Mouse (Mus musculus) telencephalon, adult 2 months (tissue): Measurements from ENCODE around the gene Prkag2.
"Not testable (repeated sequence)": the region's sequence is repeated elsewhere in the genome, so short reads cannot be mapped to it uniquely, and the experiment has no call there.

Experiments
- DNase-seq: peaks from one replicate; pipeline ENCODE4 v3.0.0-alpha.2; 2011; ENCODE audit warnings: low read depth, low spot score

Gene Prkag2

DNA sequence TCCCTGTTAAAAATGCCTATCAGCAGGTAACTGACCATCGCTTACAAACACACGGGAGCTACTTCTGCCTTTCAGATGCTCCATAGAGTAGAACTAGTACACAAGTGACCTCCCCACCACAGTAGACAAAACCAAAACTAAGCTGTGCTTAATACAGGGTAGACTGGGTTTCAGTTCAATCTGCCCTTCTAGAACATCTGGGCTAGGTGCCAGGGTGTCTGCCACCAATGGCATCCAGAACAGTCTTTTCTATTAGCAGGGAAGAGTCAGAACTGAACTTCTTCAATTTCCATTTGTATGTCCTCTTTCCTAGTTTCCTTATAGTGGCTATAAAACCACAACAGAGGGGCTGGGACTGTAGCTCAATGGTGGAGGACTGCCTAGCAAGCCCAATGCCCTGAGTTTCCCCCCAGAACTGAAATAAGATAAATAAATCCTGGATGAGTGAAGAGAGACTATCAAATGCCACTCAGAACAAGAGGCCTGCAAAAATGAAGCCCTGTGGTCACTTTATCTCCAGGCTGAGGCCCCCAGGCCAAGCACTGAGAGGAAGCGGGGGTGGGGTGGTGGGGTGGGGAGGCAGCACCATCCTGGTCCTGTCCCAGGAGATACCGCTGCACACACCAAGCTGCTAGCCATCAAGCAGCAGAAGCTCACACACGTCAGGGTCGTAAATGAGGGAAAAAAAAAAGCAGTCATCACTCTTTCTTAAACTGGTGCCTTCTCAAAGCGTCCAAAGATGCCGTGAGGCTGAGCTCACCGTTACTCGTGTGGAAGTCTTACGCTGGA lies 222.4 kb downstream of the Prkag2 start:
- no peak for DNase-seq

GRCm38 (mm10) chr5:24876653-24877052 lies 223.8 kb downstream of the Prkag2 start:
- DNase-seq = no peak

DNA sequence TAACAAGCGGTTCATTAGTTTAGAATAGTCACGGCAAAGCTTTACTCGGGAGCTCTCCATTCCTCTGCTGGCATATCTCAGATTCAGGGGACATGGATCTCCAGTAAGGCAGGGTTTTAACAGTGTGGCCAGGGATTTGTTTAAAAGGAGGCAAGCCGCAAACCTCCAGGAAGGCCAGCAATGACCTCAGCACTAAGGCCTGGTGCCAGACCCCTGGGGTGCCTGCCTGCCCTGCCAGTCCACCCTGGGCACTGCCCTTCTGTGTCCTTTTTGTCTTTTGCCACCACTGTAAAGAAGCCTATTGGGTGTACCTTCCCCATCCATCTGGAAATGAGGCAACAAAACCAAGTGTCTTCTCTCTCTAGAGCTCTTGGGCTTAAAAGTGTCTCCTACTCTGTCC lies 226.3 kb downstream of the Prkag2 start:
- DNase-seq = no peak

GRCm38 (mm10) chr5:24873221-24873620 lies 227.2 kb downstream of the Prkag2 start:
- no peak for DNase-seq

GRCm38 (mm10) chr5:24871276-24871675 lies 229.2 kb downstream of the Prkag2 start:
- DNase-seq = peak; percentile 49

GRCm38 (mm10) chr5:24869796-24870289 lies 230.6 kb downstream of the Prkag2 start:
- DNase-seq = no peak

DNA sequence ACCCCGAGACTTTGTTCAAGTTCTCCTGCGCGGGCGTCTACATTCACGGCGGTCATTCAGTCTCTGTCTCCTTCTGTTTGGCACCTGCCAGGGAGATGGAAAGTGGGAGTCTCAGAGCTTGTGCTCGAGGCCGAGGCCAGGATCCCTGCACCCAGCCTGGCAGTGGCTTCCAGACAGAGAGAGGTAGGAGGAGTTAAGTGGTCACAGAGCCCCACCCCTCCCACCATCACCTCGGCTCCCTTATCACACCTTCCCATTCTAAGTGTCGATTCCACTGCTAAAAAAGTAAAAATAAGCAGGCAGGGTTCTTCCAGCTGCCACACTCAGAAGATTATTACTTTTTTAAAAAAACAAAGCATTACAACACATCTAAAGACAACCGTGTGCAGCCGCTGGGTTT lies 236.6 kb downstream of the Prkag2 start:
- DNase-seq = no peak

DNA sequence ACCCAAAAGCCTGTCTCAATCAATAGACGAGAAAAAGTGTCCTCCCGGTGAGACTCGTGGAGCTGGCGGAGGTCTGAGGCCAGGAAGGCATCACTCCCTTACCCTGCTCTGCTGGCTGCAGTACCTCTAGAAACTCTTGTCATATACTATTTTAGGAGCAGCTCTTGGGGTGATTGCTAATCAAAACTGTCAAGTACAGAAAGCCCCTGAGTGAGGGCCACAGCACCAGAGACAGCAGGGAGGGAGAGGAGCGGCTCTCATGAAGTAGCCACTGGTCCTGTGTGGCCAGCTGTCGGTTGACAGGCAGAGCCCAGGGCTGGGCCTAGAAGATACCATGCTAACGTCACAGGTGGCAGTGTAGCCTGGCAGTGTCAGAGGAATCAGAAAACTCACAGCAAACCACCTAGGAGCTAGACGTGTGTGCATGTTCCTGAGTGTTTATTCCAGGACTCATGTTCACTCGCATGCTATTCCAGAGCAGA lies 239.0 kb downstream of the Prkag2 start:
- DNase-seq = no peak

DNA sequence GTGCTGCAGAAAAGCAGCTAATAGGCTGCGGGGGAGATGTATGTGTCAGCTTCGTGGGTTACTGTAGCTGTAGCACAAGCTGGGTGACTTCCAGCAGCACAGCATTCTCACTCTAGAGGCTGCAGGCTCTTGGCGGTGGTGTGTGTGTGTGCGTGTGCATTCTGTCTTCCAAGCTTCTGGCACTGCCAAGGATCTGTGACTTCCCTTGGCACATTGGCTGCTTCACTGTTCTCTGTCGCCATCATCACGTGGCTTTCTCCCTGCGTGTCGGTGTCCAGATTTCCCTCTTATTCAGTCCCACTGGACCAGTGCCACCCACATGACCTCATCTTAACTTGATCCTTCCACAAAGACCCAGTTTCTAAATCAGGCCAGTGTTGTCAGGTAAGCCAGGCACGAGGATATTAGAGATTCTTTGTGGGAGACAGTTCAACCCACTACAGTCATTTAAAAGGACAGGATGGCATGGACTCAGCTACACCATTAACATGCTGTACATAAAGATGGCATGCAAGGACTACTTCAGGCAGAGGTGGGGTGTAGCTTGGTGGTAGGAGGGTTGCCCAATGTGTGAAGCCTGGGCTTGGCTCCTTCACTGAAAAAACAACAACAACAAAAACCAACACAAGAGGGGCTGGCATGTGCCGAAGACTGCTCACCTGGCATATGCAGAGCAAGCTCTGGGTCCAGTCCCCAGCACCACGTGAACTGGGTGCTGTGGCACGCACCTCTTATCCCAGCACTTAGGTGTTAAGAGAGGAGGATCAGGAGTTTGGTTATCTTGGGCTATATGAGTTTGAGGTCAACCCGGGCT lies 239.6 kb downstream of the Prkag2 start:
- peak; percentile 90 for DNase-seq

- no peak for DNase-seq
These were observed 240.5 kb downstream of the Prkag2 start for GRCm38 (mm10) chr5:24859771-24860540.

GRCm38 (mm10) chr5:24854827-24855600 lies 245.4 kb downstream of the Prkag2 start:
- no peak for DNase-seq

DNA sequence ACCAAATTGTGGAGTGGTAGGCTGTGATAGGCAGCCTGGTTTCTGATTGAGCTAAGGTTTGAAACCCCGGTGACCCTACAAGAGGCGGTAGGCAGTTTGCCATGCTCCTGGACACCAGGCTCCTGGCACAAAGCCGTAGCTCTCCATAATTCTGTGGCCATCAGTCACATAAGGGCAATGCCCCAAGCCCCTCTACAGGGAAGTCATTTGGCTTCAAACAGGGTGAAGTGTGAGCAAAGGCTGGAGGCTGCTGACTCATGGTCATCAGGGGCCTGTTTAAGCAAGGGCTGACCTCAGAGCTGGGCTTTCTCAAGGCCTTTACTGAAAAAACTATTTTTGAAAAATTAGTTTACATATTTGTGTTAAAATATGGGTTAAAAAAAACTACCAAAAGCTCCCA lies 246.2 kb downstream of the Prkag2 start:
- DNase-seq = no peak

DNA sequence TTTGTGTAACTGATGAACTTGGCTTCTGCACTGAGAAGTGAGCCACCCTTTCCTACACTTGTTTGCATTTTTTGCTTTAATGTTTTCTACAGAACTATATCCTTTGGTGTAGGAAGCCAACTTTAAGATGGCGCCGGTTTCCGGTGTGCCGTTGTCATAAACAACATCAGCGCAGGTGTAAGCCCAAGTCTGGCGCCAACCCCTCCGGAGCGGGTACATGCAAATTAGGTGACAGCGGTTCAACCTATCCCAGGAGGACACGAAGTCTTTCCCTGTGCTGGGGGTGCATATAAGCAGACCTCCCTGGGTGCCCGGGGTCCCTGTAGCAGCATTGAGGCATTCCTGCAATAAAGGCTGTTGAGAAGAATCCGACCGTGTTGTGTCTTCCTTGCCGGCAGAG lies 252.2 kb downstream of the Prkag2 start:
- not testable (repeated sequence) for DNase-seq

DNA sequence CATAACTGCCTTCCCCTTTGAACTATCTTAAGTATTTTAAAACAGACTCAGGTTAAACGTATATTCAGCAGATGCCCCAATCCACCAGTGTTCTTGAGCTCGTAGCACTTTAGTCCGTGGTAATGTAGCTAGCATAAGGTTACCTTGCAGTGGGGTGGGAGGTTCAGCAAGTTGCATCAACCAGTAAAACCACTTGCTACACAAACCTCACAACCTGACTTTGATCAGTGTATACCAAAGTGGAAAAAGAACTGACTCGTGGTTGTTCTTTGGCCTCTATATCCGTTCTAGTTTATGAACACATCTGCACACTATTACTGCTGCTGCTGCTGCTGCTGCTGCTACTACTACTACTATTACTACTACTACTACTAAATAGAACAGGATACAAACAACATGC lies 256.6 kb downstream of the Prkag2 start:
- DNase-seq = no peak

DNA sequence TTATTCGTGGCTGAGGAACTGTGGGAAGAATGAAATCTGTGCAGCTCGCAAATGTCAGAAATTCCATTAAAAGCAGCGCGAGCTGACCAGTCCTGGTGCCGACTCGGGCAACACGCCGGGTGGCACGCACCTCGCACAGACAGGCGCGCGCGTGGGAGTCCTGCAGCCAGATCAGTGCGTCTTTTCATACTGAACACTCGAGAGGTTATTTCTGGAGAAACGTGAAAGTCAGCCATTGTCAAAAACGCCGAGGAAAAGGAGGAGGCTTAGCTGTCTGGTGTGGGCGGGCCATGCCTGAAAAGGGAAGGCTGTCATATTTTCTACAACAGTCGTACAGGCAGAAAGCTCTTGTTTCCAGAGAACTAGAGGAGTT lies 257.4 kb downstream of the Prkag2 start:
- no peak for DNase-seq

DNA sequence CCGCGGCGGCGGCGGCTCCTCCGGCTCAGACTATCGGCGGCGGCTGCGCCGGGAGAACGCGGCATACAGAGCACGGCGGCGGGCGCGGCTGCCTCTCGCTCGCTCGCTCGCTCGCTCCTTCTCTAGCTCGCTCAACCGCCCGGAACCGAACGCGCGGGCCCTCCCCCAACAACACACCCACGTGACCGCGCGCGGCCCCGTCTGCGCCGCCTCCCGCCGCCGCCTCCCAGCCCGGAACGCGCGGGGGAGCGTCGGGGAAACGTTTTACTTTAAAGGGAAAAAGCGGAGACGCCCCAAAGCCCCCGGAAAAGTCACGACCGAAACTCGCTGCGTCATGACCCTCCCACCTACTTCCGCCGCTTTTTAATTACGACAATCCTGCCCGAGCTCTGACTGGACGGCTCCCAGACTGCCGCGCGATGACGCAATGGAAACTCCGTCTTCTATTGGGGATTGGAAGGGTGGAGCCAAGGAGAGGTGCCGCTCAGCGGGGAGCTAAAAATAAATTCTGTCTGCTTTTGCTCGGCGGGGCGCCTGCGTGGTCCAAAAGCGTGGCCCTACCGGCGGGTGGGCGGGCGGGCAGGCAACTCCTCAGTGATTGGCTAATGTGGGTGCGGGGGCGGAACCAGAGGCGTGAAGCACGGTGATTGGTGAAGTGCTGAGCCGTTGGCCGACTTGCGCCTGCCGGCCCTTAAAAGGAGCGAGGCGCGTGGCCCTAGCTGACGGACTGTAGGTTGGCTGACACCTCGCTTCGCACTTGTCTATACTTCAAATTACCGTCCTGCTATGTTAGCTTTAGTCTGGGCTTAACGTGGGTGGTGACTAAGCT lies 258.0 kb downstream of the Prkag2 start, which contains the start of gene Rheb:
Gene Rheb, minus strand, starts transcription at position 351 of the 829 bp plus-strand sequence.
- peak; percentile 99 for DNase-seq

DNA sequence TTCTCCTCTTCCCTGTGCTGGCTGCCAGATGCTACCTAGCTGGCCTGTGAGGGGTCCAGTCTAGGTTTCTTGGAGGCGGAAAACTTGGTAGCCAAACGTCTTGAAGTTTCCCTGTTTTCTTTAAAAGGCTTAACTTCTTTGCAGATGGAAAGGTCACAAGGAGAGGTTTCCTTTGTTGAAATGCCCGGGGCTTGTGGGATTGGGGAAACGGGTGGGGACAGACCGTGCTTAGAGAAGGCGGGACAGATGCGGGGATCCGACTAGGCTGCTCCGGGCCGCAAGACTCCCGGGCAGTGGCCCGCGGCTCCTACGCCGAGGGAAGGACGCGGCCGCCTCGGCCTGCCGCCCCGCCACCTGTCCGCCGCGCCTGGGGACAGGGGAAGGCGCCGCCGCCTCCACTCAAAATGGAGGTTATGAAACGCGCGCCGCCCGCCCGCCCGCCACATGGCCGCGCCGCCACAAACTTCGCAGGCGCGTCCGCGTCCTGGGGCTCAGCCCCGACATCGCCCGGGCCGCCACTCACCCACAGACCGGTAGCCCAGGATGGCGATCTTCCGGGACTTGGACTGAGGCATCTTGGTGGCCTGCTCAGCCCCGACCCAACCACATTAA lies 258.7 kb downstream of the Prkag2 start:
- no peak for DNase-seq

DNA sequence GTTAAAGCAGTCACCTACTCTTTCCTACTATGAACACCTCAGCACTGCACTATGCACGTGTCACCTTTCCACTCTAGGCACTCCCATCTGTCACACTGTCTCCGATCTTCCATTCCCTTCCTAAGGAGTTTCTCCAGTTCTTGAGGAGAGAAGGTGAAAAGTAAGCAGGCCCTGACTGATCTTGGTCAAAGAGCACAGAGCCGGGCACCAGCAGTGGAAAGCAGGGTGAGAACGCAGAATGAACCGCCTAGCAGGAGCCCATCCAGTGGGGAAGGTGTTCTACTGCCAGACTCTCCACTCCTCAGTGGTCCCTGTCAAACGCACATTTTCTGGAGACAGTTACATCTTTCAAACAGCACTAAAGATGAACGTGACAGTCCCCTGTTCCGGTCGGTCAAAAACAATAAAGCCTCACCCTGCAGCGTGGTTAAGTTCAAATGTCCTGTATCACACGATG lies 259.4 kb downstream of the Prkag2 start:
- DNase-seq = no peak

- DNase-seq = peak; percentile 55
These were observed 266.0 kb downstream of the Prkag2 start for GRCm38 (mm10) chr5:24834491-24834890.

DNA sequence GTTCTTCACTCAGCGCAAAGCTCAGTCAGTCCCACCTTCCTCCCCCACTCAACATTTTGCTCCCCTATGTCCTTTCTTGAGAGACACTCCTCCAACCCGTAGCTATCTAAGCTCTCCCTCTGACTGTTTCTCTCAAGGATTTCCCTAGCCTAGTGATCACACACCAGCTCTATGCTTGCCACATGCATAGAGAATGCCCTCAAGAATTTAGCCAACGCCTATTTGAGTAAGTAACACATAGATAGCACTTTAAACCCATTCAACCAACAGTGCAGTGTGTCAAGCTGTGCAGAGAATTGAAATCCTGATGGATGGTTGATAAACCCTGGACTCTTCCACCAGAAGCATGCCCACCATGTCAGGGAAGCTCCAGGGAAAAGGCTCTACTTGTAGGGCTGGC lies 268.5 kb downstream of the Prkag2 start:
- no peak for DNase-seq
